Mouse (Mus musculus): ENCODE measurements around the gene Zranb1.

GRCm38 (mm10) chr7:132996391-132996790, 65.4 kb downstream of the Zranb1 start:
- no peak for TF ChIP-seq CHD2 (IDR thresholded peaks at IDR 0.05; ENCODE audit: low read depth, low read length)
- no peak for TF ChIP-seq ZC3H11A (IDR thresholded peaks at IDR 0.05; ENCODE audit: borderline replicate concordance, low read depth, low read length)
- TF ChIP-seq HCFC1 (IDR thresholded peaks at IDR 0.05; ENCODE audit: borderline replicate concordance, insufficient read depth, low read length): no peak
- no peak for TF ChIP-seq MAFK (IDR thresholded peaks at IDR 0.05; ENCODE audit: insufficient read depth, low read depth, low read length)

Data from ES-E14 (cell line).